Mouse (Mus musculus) urinary bladder, postnatal 25 days (tissue): ENCODE results near the gene Sema5a.

Experiments used
- DNase-seq: peaks from one replicate; pipeline ENCODE4 v3.0.0; 2022; ENCODE audit warnings: low spot score

The Sema5a gene

DNA sequence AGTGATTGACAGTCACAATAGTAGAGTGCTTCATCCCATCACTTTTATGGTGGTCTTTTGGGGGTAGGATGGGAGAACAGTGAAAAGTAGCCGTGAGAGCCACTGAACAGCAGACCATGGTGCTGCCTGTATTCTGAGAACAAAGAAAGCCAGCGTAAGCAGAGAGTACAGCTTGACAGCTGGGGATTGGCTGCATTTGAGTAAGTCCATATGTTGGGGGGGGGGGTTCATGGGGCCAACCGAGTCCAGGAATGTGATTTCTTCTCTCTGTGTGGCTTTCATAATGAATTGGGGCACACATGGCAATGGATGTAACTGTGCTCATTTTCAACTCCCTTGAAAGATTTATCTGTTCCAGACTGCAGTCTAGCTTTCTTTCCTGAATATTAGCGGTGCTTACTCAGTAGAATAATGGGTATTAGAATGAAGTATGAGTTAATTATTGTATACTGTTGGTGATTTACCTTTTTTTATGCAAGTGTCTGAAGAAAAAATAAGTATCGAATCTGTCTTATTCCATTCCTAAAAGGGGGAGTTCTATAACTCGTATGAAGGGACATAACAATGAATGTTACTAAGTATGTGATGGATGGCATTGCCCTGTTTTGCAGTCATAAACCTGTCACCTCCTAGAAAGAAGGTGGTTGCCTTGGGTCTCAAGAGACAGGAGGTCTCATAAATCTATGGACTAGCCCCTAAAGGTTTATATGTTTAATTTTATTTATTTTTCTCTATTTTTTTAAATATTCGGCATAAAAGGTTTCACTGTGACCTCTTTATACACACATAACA lies 203.1 kb downstream of the Sema5a start:
- no peak for DNase-seq

- no peak for DNase-seq
These were observed 214.4 kb downstream of the Sema5a start for GRCm38 (mm10) chr15:32459046-32459445.

- DNase-seq: no peak
These were observed 215.6 kb downstream of the Sema5a start for GRCm38 (mm10) chr15:32460238-32460637.

- no peak for DNase-seq
These were observed 227.0 kb downstream of the Sema5a start for GRCm38 (mm10) chr15:32471480-32472050.

- DNase-seq: no peak
These were observed 236.1 kb downstream of the Sema5a start for GRCm38 (mm10) chr15:32480747-32481146.

- DNase-seq: no peak
These were observed 240.7 kb downstream of the Sema5a start for GRCm38 (mm10) chr15:32485064-32485964.

DNA sequence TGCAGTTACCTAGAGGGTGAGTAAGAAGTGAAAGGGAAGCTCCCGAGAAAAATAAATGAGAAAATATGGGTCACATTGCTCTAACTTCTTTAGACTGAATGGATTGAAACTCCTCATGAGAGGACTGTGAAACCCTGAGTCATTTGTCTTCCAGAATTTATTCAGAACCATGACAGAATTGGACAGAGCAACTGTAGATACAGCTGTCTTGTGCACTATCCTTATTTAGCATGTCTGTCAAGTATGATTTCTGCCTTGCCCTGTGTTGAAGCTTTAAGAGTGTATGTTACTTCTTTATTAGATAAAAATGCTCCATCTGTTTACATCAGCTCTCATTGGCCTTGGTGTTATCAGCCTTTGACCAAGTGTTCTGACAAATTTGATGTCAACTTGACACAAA lies 243.4 kb downstream of the Sema5a start:
- no peak for DNase-seq

DNA sequence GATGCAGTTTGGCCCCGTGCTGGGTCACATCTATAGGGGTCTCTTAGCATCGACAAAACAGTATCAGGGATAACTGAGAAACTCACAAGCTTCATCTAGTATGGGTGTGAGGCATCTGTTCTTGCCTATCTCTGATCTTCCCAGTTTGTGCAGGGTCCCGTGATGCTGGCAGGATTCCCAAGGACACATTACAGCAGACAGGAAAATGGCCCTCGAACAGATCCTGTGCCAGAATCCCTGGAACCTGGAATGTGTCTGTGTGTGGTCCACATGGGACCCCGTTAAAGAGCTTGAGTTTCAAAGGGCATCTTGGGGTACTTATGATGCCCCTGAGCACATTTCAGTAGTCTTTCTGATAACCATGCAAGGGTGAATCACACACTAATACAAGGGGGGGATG lies 249.6 kb downstream of the Sema5a start:
- no peak for DNase-seq

DNA sequence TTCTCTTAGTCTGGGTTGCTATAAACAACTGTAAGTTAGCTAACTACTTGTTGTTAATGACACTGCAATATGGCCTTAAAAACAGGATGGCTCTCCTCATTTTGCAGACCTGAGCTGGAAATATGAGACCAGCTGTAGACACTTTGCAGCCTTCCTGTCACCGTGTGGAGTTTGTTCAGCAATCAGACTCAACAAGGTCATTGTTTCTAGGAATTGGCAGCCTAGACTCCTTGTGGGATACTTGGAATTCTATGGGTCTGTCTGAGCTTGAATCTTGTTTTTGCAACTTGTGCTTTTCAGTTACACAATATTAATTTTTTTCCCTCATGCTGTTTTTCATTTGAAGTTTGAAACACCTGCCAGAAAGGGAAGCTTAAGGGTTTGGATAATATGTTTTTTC lies 250.3 kb downstream of the Sema5a start:
- no peak for DNase-seq

GRCm38 (mm10) chr15:32496880-32497279 lies 252.3 kb downstream of the Sema5a start:
- DNase-seq: no peak

GRCm38 (mm10) chr15:32505941-32506340 lies 261.3 kb downstream of the Sema5a start:
- no peak for DNase-seq

- no peak for DNase-seq
These were observed 263.7 kb downstream of the Sema5a start for GRCm38 (mm10) chr15:32508282-32508681.

- no peak for DNase-seq
These were observed 270.3 kb downstream of the Sema5a start for GRCm38 (mm10) chr15:32514877-32515276.

DNA sequence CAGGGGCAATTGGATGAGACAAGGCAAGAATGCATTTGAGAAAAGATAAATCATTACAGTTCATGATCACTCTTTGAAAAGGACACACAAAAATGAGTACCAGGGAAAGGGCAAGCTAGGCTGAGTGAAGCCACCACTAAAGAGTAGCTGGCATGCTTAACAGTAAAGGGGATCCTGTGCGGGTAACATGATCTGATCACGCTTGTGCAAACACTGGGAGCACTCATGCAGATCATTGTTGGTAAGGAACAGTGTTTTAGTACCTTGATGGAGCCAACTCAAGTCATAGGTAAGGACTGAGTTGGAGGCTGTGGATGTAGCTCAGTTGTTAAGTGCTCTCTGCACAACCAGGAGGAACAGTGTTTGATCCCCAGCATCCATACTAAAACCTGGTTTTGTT lies 273.3 kb downstream of the Sema5a start:
- DNase-seq: no peak

DNA sequence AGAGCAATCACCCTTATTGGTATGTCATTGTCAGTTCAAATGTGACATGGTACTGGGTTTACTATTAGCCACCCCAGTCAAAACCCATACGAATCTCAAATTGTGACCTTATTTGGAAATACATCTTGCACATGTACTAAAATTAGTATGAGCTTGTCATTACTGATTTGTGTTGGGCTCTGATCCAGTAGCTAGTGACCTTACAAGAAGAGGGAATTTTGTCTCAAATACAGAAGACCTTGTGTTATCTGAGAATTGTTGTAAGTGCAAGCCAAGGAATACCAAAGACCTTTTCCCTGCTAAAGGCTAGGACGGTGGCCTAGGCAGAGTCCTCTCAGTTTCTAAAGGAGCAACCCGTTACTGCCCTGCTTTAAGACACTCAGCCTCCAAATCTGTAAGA lies 287.9 kb downstream of the Sema5a start:
- DNase-seq: no peak

DNA sequence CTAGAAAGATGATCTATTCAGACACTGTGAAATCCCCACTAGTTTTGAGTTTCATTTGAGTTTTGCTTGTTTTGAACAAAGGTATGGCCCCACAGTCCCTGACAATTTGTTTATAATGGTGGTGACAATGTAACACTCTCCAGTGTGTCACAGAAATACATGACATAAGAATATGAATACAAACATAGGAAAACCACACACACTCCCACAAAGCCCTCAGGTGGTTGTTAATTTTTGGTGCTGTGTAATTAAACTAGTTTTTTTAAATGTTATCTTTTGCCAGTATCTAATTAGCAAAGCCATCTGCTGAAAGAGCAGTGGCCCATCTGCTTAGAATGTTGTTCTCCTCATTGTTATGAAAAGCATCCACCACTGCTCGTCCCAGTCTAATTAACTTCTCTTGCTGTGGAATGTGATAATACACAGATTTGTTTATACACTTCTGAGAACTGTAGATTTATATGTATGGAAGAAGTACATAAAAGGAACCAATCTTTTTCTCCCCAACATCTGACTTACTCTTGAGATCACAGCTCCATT lies 289.0 kb downstream of the Sema5a start:
- no peak for DNase-seq

DNA sequence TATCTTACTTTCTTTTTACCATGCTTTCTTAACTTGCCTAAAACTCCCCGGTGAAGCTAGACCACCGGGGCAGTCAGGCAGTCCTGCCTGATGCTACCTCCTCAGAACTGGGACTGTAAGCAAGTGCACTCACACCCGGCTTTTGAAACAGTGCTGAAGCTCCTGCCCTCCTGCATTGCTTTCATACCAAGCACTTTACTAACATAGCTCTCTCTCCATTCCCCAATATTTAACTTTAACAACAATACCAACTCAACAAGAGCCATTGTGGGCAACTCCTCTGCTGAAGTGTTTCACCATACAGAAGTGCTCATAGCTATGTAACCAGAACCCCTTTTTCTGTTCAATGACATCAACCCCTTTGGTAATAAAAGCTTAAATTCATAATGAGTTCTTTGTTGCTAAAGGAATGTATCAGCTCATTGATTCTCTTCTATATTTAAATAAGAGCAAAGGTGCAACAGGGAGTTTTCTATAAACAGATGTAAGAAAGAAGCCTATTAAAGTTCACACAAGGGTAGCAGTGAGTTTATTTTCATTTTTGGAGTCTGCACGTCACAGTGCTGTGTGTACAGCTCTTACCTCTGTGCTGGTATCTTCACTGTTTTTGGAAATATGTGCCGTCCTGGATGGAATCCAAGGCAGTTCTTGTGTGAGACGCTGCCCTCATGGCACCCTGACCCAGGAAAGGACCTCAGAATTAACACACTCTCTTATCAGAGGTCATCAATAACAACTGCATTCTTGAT lies 292.3 kb downstream of the Sema5a start:
- no peak for DNase-seq

DNA sequence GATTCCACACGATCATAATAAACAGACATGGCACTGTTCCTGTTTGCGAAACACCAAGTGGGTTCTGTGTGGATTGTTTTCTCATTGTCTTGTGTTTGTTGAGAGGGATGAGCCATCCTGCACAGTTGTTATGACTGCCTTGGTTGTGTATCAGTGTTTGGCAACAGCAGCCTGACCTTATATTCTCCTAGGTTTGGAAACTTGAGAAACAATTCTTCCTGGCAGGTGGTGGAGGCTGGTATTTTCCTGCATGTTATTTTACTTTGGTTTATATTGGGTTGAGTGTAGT lies 292.8 kb downstream of the Sema5a start:
- no peak for DNase-seq

DNA sequence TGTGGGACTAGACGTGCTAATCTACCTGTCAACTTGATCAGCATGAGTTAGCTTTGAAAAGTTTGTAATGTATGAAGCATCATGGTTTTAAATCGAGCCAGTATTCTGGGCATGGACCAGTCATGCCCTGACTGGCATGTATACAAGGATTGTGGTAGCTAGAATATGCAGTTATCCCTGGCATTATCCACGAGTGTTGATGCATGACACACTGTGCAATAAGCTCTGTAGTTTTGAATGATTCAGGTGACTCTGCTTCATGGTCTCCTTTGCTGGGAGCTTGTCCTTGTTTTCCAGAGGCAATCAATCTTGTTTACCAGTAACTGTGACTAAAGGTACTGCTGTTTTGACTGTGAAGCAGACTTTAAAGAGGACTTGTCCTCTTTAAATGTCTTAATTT lies 293.5 kb downstream of the Sema5a start:
- DNase-seq: no peak

GRCm38 (mm10) chr15:32542746-32543145 lies 298.1 kb downstream of the Sema5a start:
- no peak for DNase-seq

DNA sequence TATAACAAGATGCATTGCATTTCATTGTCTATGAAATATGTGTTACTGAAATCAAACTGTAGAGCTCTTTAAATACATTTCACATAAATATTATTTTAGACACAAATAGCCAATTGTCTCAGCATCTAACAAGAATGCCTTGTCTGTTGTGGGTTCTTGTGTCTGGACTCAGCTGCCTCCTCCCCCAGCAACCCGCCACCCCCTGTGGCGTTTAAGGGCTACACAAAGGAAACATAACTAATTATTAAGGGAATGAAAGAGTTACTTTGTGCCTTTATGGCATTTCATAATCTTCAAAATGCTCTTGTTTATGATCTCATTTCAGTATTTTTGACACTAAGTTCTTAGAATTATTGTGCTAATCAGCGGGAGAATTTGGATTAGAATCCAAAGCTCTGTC lies 298.6 kb downstream of the Sema5a start:
- no peak for DNase-seq

GRCm38 (mm10) chr15:32545455-32545854 lies 300.8 kb downstream of the Sema5a start:
- no peak for DNase-seq
